In genomic region chr7:99945939-99946338, GRCm38 (mm10) we compare ENCODE assay signal across 11 mouse cellular contexts.
"Had no signal": no experiment of that assay in that cellular context is flagged by ENCODE, and none has a peak within 500 bp of the region (broad histone marks: within the 10 kb centered on the region; RNA-seq: fewer than 3 reads in every experiment).

No protein-coding gene starts in this region.

- H3K27ac ChIP-seq: limb, embryonic 13.5 days; liver, embryonic 14.5 days; midbrain, embryonic 12.5 days had no signal

- H3K4me2 ChIP-seq: limb, embryonic 13.5 days; midbrain, embryonic 12.5 days had no signal

- DNase-seq: kidney, adult 2 months; kidney, postnatal 25 days; lung, adult 18-20 months; right cerebral cortex, adult 18-20 months; right cerebral cortex, postnatal 25 days; thymus, adult 18-20 months; thymus, postnatal 25 days had no signal

- H3K9me3 ChIP-seq: limb, embryonic 13.5 days; midbrain, embryonic 12.5 days had no signal

- H3K27me3 ChIP-seq: limb, embryonic 13.5 days; midbrain, embryonic 12.5 days had no signal

- H3K4me1 ChIP-seq: limb, embryonic 13.5 days; midbrain, embryonic 12.5 days had no signal

- H3K4me3 ChIP-seq: limb, embryonic 13.5 days; midbrain, embryonic 12.5 days had no signal

- H3K9ac ChIP-seq: limb, embryonic 13.5 days; liver, embryonic 14.5 days; midbrain, embryonic 12.5 days had no signal

- ATAC-seq: midbrain, embryonic 16.5 days had no signal
